Mouse (Mus musculus) heart, embryonic 14.5 days (tissue): ENCODE data around the gene Cacna2d2. TPM values are rescaled to one million over a fixed set of nuclear protein-coding genes. Genes with fewer than 3 reads are reported as not detected.
A peak's percentile ranks its signal among the peaks of the same experiment; 100 is the strongest.

Experiments
- ATAC-seq: fragments of 200-750 bp; cut with Nextera tagmentation; 2 replicates; pipeline ENCODE4 v1.8.0; 2017; ENCODE audit warnings: low read depth, moderate TSS enrichment; ENCODE audit not compliant: insufficient number of reproducible peaks, insufficient read depth, low FRiP score
- H3K27ac ChIP-seq, 2 experiments: fragments of 200-500 bp in 1 of 2; fragments of 300-500 bp in 1 of 2; sonication (generic) in 1 of 2; replicated peaks in 1 of 2; 2 replicates each; pipeline ENCODE4 v1.5.1; 2012 to 2014; ENCODE audit warnings: low read depth in 2 of 2, low read length in 2 of 2, control low read depth in 1 of 2, mild to moderate bottlenecking in 1 of 2, mixed read lengths in 1 of 2; ENCODE audit not compliant: control insufficient read depth in 1 of 2, insufficient read depth in 1 of 2
- H3K27me3 ChIP-seq: fragments of 300-500 bp; sonication (generic); 2 replicates; pipeline ENCODE4 v1.6.1; 2014; ENCODE audit warnings: mild to moderate bottlenecking, low read length, control low read depth; ENCODE audit not compliant: control insufficient read depth, insufficient read depth
- H3K36me3 ChIP-seq: fragments of 300-500 bp; sonication (generic); 2 replicates; pipeline ENCODE4 v1.6.1; 2014; ENCODE audit warnings: mild to moderate bottlenecking, control low read depth, low read length, mixed read lengths; ENCODE audit not compliant: control insufficient read depth, insufficient read depth
- H3K4me1 ChIP-seq, 2 experiments: fragments of 200-500 bp in 1 of 2; fragments of 300-500 bp in 1 of 2; sonication (generic) in 1 of 2; 2 replicates each; pipeline ENCODE4 v1.6.1; 2012 to 2014; ENCODE audit warnings: low read length in 2 of 2, control low read depth in 1 of 2, mixed read lengths in 1 of 2; ENCODE audit not compliant: control insufficient read depth in 2 of 2, insufficient read depth in 2 of 2
- H3K4me2 ChIP-seq: fragments of 300-500 bp; sonication (generic); 2 replicates; pipeline ENCODE4 v1.6.1; 2014; ENCODE audit warnings: mild to moderate bottlenecking, low read length
- H3K4me3 ChIP-seq, 2 experiments: fragments of 200-500 bp in 1 of 2; fragments of 300-500 bp in 1 of 2; sonication (generic) in 1 of 2; 2 replicates each; pipeline ENCODE4 v1.5.1; 2012 to 2014; ENCODE audit warnings: low read length in 2 of 2, mild to moderate bottlenecking in 2 of 2, control low read depth in 1 of 2, low read depth in 1 of 2, moderate library complexity in 1 of 2; ENCODE audit not compliant: control insufficient read depth in 1 of 2, insufficient read depth in 1 of 2
- H3K9ac ChIP-seq: fragments of 300-500 bp; sonication (generic); 2 replicates; pipeline ENCODE4 v1.6.1; 2014; ENCODE audit warnings: mild to moderate bottlenecking, low read length
- H3K9me3 ChIP-seq: fragments of 300-500 bp; sonication (generic); 2 replicates; pipeline ENCODE4 v1.6.1; 2016; ENCODE audit warnings: low read length, control low read depth; ENCODE audit not compliant: control insufficient read depth
- WGBS: fragments of 180-500 bp; shearing (Covaris S2); extraction: QIAGEN DNeasy Blood & Tissue Kit; methylation state at CpG from one replicate; pipeline ENCODE4 v1.1.7; 2014; 5-methylcytosine and 5-hydroxymethylcytosine counted together
- polyA plus RNA-seq: library from polyadenylated mRNA; unstranded; fragments of >200 nt; fragmentation: Nextera tagmentation; extraction: Ambion mirVana; gene quantifications from 2 replicates; pipeline ENCODE4 v1.2.1, GENCODE M21; 2014

The Cacna2d2 gene
- polyA plus RNA-seq, 1 experiment from 2014 or later = 5.6 TPM

DNA sequence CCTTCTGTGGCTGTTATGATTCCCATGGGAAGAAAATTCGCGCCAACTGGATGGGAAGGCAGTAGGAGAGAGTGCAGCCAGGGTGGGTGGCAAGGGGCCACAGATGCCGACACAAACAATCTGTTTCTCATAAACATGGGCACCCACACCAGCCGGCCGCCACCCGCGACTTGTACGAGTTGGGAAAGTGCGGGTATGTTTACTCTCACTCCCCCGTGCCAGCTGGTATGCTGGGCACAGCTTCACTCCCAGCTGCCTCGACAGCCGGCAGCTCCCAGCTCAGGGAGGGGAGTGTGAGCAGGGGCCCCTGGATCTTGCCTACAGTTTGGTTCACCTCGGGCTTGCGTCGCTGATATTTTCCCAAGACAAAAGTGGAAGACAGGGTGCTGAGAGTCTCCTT, 57.3 kb downstream of the Cacna2d2 start:
- H3K9ac ChIP-seq = no peak overlapping the region
- H3K27me3 ChIP-seq = no peaks in the 10 kb centered on the region
- no peak overlapping the region for H3K4me3 ChIP-seq
- no peak overlapping the region for H3K4me2 ChIP-seq
- no peak overlapping the region for H3K27ac ChIP-seq
- no peaks in the 10 kb centered on the region for H3K36me3 ChIP-seq
- no peak for ATAC-seq
- H3K4me1 ChIP-seq = peaks cover 0 to under 1% of the 10 kb centered on the region in 2 experiments; a peak in 1 of 4 replicates
- no peaks in the 10 kb centered on the region for H3K9me3 ChIP-seq
- WGBS = 58% methylated on average over 15 of the region's 15 CpGs

DNA sequence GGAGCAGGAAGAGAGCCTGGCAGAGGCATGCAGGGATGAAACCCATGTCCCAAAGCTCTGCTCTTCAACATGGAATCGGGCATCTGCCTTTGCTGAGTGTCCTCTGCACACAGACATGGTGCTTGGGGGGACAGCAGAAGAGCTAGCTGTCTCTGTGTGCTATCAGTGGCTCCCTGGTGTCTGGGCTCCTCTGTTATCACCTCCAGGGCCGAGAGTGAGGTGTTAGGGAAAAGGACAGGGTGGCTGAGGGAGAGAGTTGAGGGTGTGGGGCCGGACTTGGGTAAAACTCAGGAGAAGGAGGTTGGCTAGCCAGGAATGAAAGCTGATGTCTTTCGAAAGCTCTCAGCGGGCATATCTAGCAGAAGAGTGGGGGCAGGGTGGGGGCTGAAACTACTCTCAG, 63.5 kb downstream of the Cacna2d2 start:
- no peaks in the 10 kb centered on the region for H3K36me3 ChIP-seq
- no peak overlapping the region for H3K4me3 ChIP-seq
- peak overlapping the region; percentile 73 to 78 for H3K27ac ChIP-seq
- no peaks in the 10 kb centered on the region for H3K9me3 ChIP-seq
- H3K27me3 ChIP-seq = no peaks in the 10 kb centered on the region
- WGBS = 18% methylated on average over 5 of the region's 5 CpGs
- peaks cover 22 to 23% of the 10 kb centered on the region in 2 experiments for H3K4me1 ChIP-seq
- 0 out of 2 replicates have a peak, but pooled peaks have one; percentile 42 for ATAC-seq
- no peak overlapping the region for H3K9ac ChIP-seq
- peak overlapping the region; percentile 11; the same call in 1 of the 2 replicates for H3K4me2 ChIP-seq

DNA sequence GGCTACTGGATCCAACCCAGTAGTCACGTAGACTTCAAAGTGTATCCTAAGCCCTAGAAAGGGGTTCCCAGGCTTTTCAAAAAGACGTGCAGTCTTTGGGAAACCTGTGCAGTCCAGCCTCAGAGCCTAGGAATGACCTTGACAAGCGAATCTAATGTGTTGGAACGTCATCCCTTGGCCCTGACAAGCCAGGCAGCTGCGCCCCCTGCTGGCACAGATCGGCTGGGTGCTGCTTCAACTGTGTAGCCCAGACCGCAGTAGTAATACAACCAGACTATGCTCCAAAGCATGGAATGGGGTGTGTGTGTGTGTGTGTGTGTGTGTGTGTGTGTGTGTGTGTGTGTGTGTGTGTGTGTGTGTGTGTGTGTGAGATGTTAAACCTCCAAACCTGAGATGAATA, 64.1 kb downstream of the Cacna2d2 start:
- Histone ChIP-seq H3K27ac (peak overlapping the region; percentile 73 to 78), H3K36me3 (no peaks in the 10 kb centered on the region), H3K4me2 (peak overlapping the region; percentile 11; the same call in 1 of the 2 replicates), H3K27me3 (no peaks in the 10 kb centered on the region), H3K4me3 (no peak overlapping the region), H3K4me1 (peaks cover 22 to 23% of the 10 kb centered on the region in 2 experiments), H3K9ac (no peak overlapping the region), H3K9me3 (no peaks in the 10 kb centered on the region)
- WGBS = 10% methylated on average over 7 of the region's 7 CpGs
- ATAC-seq = no peak

DNA sequence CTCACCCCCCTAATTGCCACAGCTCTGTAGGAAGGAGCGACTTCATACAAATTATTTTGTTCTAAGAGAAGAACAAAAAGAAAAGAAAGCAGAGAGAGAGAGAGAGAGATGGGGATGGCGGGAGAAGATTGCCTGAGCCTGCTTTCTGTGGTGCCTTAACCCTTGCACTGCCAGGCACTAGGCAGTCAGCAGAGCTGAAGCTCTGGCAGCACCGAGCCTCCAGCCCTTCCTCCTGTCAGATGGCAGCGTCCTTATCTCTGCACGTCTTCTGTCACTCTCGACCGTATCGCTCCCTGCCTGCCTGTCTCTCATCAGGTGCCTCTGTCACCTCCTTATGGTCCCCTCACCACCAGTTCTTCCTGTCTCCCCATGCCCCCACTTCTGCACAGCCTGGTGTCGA, 64.7 kb downstream of the Cacna2d2 start:
- Histone ChIP-seq H3K9ac (no peak overlapping the region; the same call in 1 of the 2 replicates), H3K4me3 (no peak overlapping the region), H3K4me2 (no peak overlapping the region)

DNA sequence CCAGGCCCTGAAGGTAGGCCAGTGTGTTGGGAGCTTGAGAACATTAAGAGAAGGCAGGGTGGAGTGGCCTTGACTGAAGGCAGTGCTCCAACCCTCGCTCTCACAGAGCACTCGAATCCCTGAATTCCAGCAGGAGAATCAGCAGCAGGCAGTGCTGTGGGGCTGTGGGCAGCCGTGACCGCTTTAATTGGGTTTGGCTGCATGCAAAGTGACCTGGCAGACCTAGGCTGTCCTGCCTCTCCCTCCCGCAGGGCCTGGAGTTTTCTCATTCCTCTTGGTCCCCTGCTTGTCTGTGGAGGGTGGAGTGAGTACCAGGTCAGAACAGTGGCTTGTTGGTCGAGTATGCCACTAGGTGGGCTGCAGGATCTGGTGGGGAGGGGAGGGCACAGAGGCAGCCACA, 66.2 kb downstream of the Cacna2d2 start:
- H3K4me2 ChIP-seq = no peak overlapping the region
- H3K4me3 ChIP-seq = no peak overlapping the region
- no peaks in the 10 kb centered on the region for H3K36me3 ChIP-seq
- 23% methylated on average over 6 of the region's 6 CpGs for WGBS
- no peak for ATAC-seq
- H3K27ac ChIP-seq = no peak overlapping the region
- peaks cover 28 to 30% of the 10 kb centered on the region in 2 experiments for H3K4me1 ChIP-seq
- H3K9me3 ChIP-seq = no peaks in the 10 kb centered on the region
- H3K9ac ChIP-seq = no peak overlapping the region
- no peaks in the 10 kb centered on the region for H3K27me3 ChIP-seq

More for the DNA sequence above, 64.7 kb downstream of the Cacna2d2 start:
- peak overlapping the region in 1 of 2 experiments; percentile 57 for H3K27ac ChIP-seq
- no peaks in the 10 kb centered on the region for H3K36me3 ChIP-seq
- WGBS = 4% methylated on average over 9 of the region's 9 CpGs
- no peaks in the 10 kb centered on the region for H3K27me3 ChIP-seq
- peaks cover 22 to 25% of the 10 kb centered on the region in 2 experiments for H3K4me1 ChIP-seq
- ATAC-seq = no peak
- no peaks in the 10 kb centered on the region for H3K9me3 ChIP-seq

DNA sequence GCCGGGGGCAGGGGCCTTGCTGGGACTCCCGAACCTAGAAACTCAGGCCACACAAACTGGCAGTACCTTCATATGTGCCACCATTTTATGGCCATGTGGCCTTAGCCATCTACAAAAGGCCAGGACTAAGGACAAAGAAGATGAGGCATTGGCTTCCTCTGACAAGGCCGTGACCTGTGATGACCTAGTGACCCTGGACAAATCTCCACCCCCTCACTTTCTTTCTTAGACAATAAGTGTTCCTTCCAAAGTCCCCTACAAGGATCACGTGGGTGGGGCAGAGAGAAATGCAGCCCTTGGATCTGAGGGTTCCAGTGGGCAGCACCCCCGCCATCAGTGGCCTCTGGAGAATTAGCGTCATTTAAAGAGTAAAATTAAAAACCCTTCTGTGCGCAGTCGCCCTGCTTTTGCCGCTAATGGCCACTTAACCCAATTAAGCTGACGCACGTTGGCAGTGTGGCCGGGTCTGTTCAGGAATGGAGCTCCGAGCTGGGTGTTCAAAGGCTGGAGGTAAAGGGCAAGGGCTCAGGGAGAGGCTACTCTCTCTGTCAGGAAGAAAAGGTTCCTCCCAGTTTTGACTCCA, 69.9 kb downstream of the Cacna2d2 start:
- ATAC-seq = no peak
- 73% methylated on average over 13 of the region's 13 CpGs for WGBS

DNA sequence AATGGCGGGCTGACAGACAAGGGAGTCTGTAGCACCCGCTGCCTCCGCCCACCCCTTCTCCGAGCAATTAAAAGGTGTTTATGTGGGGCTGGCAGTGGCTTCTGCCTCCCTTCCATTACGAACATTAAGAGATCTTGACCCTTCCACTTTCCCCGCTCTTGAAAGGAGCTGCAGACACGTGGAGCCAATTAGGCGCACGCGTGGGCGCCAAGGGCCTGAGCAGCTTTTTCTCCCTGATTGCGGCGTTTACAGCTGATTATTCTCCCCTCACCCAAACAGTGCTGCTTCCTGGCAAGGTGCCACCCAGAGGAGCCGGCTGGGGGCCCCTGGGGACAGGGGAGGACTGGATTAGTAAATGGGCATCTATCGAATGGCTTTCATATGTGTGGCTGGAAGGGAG, 71.0 kb downstream of the Cacna2d2 start:
- peaks cover 9% of the 10 kb centered on the region in 2 experiments; a peak in 3 of 4 replicates for H3K4me1 ChIP-seq
- H3K4me3 ChIP-seq = no peak overlapping the region
- H3K36me3 ChIP-seq = no peaks in the 10 kb centered on the region
- H3K4me2 ChIP-seq = no peak overlapping the region
- no peak for ATAC-seq
- 65% methylated on average over 15 of the region's 15 CpGs for WGBS
- H3K27ac ChIP-seq = no peak overlapping the region
- no peaks in the 10 kb centered on the region for H3K27me3 ChIP-seq
- H3K9ac ChIP-seq = no peak overlapping the region
- H3K9me3 ChIP-seq = no peaks in the 10 kb centered on the region

More for the DNA sequence above, 69.9 kb downstream of the Cacna2d2 start:
- Histone ChIP-seq H3K9me3 (no peaks in the 10 kb centered on the region), H3K4me2 (no peak overlapping the region), H3K27me3 (no peaks in the 10 kb centered on the region), H3K4me1 (peaks cover 14% of the 10 kb centered on the region in 2 experiments; a peak in 3 of 4 replicates), H3K36me3 (no peaks in the 10 kb centered on the region), H3K9ac (no peak overlapping the region), H3K27ac (no peak overlapping the region), H3K4me3 (no peak overlapping the region)

DNA sequence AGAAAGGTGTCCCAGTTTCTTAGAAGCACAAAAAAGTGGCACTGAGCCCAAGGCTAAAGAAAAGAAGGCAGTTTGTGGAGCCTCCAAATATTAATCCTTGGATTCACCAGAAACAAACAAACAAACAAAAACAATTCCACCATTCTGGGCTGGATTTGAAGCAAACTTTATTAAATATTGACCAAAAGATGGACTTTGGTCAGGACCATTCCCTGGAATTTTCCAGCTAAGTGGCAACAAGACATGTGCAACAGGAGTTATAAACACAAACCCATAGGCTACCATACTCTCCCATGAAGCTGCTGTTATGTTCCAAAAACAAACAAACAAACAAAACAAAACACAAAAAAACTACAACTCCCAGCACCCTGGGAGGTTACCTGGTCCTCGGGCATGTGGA, 74.6 kb downstream of the Cacna2d2 start:
- Histone ChIP-seq H3K9ac (no peak overlapping the region), H3K27me3 (no peaks in the 10 kb centered on the region), H3K27ac (no peak overlapping the region), H3K9me3 (no peaks in the 10 kb centered on the region), H3K4me1 (peaks cover 5 to 8% of the 10 kb centered on the region in 2 experiments; a peak in 2 of 4 replicates), H3K4me2 (no peak overlapping the region), H3K36me3 (no peaks in the 10 kb centered on the region), H3K4me3 (no peak overlapping the region)
- WGBS = 67% methylated on average over 1 of the region's 1 CpGs
- no peak for ATAC-seq
